Mouse (Mus musculus): Measurements from ENCODE around the gene Gpatch2. TPM values are rescaled to one million over a fixed set of nuclear protein-coding genes. Genes with fewer than 3 reads are reported as not detected.

Gene Gpatch2
- polyA plus RNA-seq, 1 experiment from 2014 or later: 23.5 TPM

GRCm38 (mm10) chr1:187373506-187373905, 158.2 kb downstream of the Gpatch2 start:
- WGBS: 60% methylated on average over 6 of the region's 6 CpGs
- no peaks in the 10 kb centered on the region for H3K9me3 ChIP-seq (ENCODE audit: control insufficient read depth, low read depth, low read length)
- H3K4me3 ChIP-seq (ENCODE audit: low read depth, low read length): no peak overlapping the region
- no peak overlapping the region for H3K9ac ChIP-seq (replicated peaks; ENCODE audit: low read depth, low read length)
- no peaks in the 10 kb centered on the region for H3K36me3 ChIP-seq (ENCODE audit: control insufficient read depth, insufficient read depth, low read length)
- no peaks in the 10 kb centered on the region for H3K27me3 ChIP-seq (ENCODE audit: control insufficient read depth, insufficient read depth, low read length)
- no peak for ATAC-seq (ENCODE audit: insufficient number of reproducible peaks, insufficient read depth, low FRiP score, low read depth)
- no peak overlapping the region for H3K4me2 ChIP-seq (replicated peaks; ENCODE audit: low read depth, low read length)
- no peak overlapping the region for H3K27ac ChIP-seq (ENCODE audit: low read length)
- no peaks in the 10 kb centered on the region for H3K4me1 ChIP-seq (ENCODE audit: control insufficient read depth, insufficient read depth, low read length)

GRCm38 (mm10) chr1:187374418-187374817, 159.1 kb downstream of the Gpatch2 start:
- Histone ChIP-seq H3K27me3 (ENCODE audit: control insufficient read depth, insufficient read depth, low read length) (no peaks in the 10 kb centered on the region), H3K9ac (replicated peaks; ENCODE audit: low read depth, low read length) (no peak overlapping the region), H3K9me3 (ENCODE audit: control insufficient read depth, low read depth, low read length) (no peaks in the 10 kb centered on the region), H3K27ac (ENCODE audit: low read length) (no peak overlapping the region), H3K4me3 (ENCODE audit: low read depth, low read length) (no peak overlapping the region), H3K4me2 (replicated peaks; ENCODE audit: low read depth, low read length) (no peak overlapping the region), H3K4me1 (ENCODE audit: control insufficient read depth, insufficient read depth, low read length) (no peaks in the 10 kb centered on the region), H3K36me3 (ENCODE audit: control insufficient read depth, insufficient read depth, low read length) (no peaks in the 10 kb centered on the region)
- 94% methylated on average over 4 of the region's 4 CpGs for WGBS
- ATAC-seq (ENCODE audit: insufficient number of reproducible peaks, insufficient read depth, low FRiP score, low read depth): no peak

GRCm38 (mm10) chr1:187376946-187377671, 161.8 kb downstream of the Gpatch2 start:
- Histone ChIP-seq H3K36me3 (ENCODE audit: control insufficient read depth, insufficient read depth, low read length) (no peaks in the 10 kb centered on the region), H3K4me3 (ENCODE audit: low read depth, low read length) (no peak overlapping the region), H3K4me2 (replicated peaks; ENCODE audit: low read depth, low read length) (no peak overlapping the region), H3K9me3 (ENCODE audit: control insufficient read depth, low read depth, low read length) (no peaks in the 10 kb centered on the region), H3K27me3 (ENCODE audit: control insufficient read depth, insufficient read depth, low read length) (no peaks in the 10 kb centered on the region), H3K9ac (replicated peaks; ENCODE audit: low read depth, low read length) (no peak overlapping the region), H3K27ac (ENCODE audit: low read length) (no peak overlapping the region), H3K4me1 (ENCODE audit: control insufficient read depth, insufficient read depth, low read length) (no peaks in the 10 kb centered on the region)
- WGBS: 76% methylated on average over 11 of the region's 11 CpGs
- ATAC-seq (ENCODE audit: insufficient number of reproducible peaks, insufficient read depth, low FRiP score, low read depth): no peak

- Histone ChIP-seq H3K9ac (replicated peaks; ENCODE audit: low read depth, low read length) (no peak overlapping the region), H3K36me3 (ENCODE audit: control insufficient read depth, insufficient read depth, low read length) (no peaks in the 10 kb centered on the region), H3K4me3 (ENCODE audit: low read depth, low read length) (no peak overlapping the region), H3K4me2 (replicated peaks; ENCODE audit: low read depth, low read length) (no peak overlapping the region), H3K4me1 (ENCODE audit: control insufficient read depth, insufficient read depth, low read length) (no peaks in the 10 kb centered on the region), H3K27me3 (ENCODE audit: control insufficient read depth, insufficient read depth, low read length) (no peaks in the 10 kb centered on the region), H3K9me3 (ENCODE audit: control insufficient read depth, low read depth, low read length) (no peaks in the 10 kb centered on the region), H3K27ac (ENCODE audit: low read length) (no peak overlapping the region)
- ATAC-seq (ENCODE audit: insufficient number of reproducible peaks, insufficient read depth, low FRiP score, low read depth): no peak
- 69% methylated on average over 14 of the region's 14 CpGs for WGBS
Observed at GRCm38 (mm10) chr1:187377865-187378524, 162.7 kb downstream of the Gpatch2 start.

GRCm38 (mm10) chr1:187389476-187389875, 174.2 kb downstream of the Gpatch2 start:
- no peak for ATAC-seq (ENCODE audit: insufficient number of reproducible peaks, insufficient read depth, low FRiP score, low read depth)
- H3K9ac ChIP-seq (replicated peaks; ENCODE audit: low read depth, low read length): no peak overlapping the region
- WGBS: 76% methylated on average over 4 of the region's 4 CpGs

GRCm38 (mm10) chr1:187400834-187401233, 185.5 kb downstream of the Gpatch2 start:
- no peaks in the 10 kb centered on the region for H3K36me3 ChIP-seq (ENCODE audit: control insufficient read depth, insufficient read depth, low read length)
- H3K27ac ChIP-seq (ENCODE audit: low read length): no peak overlapping the region
- 83% methylated on average over 9 of the region's 9 CpGs for WGBS
- no peak overlapping the region for H3K4me3 ChIP-seq (ENCODE audit: low read depth, low read length)
- no peaks in the 10 kb centered on the region for H3K4me1 ChIP-seq (ENCODE audit: control insufficient read depth, insufficient read depth, low read length)
- no peak overlapping the region for H3K4me2 ChIP-seq (replicated peaks; ENCODE audit: low read depth, low read length)
- no peak for ATAC-seq (ENCODE audit: insufficient number of reproducible peaks, insufficient read depth, low FRiP score, low read depth)
- no peaks in the 10 kb centered on the region for H3K27me3 ChIP-seq (ENCODE audit: control insufficient read depth, insufficient read depth, low read length)
- no peak overlapping the region for H3K9ac ChIP-seq (replicated peaks; ENCODE audit: low read depth, low read length)
- H3K9me3 ChIP-seq (ENCODE audit: control insufficient read depth, low read depth, low read length): no peaks in the 10 kb centered on the region

More at GRCm38 (mm10) chr1:187389476-187389875, 174.2 kb downstream of the Gpatch2 start:
- Histone ChIP-seq H3K4me2 (replicated peaks; ENCODE audit: low read depth, low read length) (no peak overlapping the region), H3K27me3 (ENCODE audit: control insufficient read depth, insufficient read depth, low read length) (no peaks in the 10 kb centered on the region), H3K36me3 (ENCODE audit: control insufficient read depth, insufficient read depth, low read length) (no peaks in the 10 kb centered on the region), H3K4me1 (ENCODE audit: control insufficient read depth, insufficient read depth, low read length) (no peaks in the 10 kb centered on the region), H3K27ac (ENCODE audit: low read length) (no peak overlapping the region), H3K4me3 (ENCODE audit: low read depth, low read length) (no peak overlapping the region), H3K9me3 (ENCODE audit: control insufficient read depth, low read depth, low read length) (no peaks in the 10 kb centered on the region; the same call in 1 of the 2 replicates)

Other genes starting within 250 kb of the Gpatch2 start
- 0.10 TPM in 1 of 2 replicates, not detected in the other for gene D1Pas1, start 248.1 kb upstream of the Gpatch2 start, polyA plus RNA-seq (2014; fragmentation: Nextera tagmentation; extraction: Ambion mirVana)
- 0.61 and 0.84 TPM in 2 replicates for gene Spata17, start within 50 bp of the Gpatch2 start, polyA plus RNA-seq (2014; fragmentation: Nextera tagmentation; extraction: Ambion mirVana)